Mouse (Mus musculus): ENCODE data around the gene Icam4. TPM values are rescaled to one million over a fixed set of nuclear protein-coding genes. Genes with fewer than 3 reads are reported as not detected.
"Not testable (repeated sequence)": the region's sequence is repeated elsewhere in the genome, so short reads cannot be mapped to it uniquely, and the experiment has no call there.

The Icam4 gene
- total RNA-seq, 4 experiments from 2014 or later: 1.6 to 7.8 (median 5.4) TPM

DNA sequence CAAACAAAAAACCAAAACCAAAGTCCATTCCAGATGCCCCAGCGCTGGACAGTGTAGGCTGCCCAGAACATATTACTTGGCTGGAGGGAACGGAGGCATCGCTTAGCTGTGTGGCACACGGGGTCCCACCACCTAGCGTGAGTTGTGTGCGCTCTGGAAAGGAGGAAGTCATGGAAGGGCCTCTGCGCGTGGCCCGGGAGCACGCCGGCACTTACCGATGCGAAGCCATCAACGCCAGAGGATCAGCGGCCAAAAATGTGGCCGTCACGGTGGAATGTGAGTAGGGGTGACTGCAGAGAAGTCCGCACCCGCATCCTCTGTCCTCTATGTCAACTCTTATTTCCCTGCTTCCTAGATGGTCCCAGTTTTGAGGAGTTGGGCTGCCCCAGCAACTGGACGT, 7.0 kb downstream of the Icam4 start:
- no peak for DNase-seq

- no peak for DNase-seq
Observed at GRCm38 (mm10) chr9:21036666-21037065, 7.5 kb downstream of the Icam4 start.

DNA sequence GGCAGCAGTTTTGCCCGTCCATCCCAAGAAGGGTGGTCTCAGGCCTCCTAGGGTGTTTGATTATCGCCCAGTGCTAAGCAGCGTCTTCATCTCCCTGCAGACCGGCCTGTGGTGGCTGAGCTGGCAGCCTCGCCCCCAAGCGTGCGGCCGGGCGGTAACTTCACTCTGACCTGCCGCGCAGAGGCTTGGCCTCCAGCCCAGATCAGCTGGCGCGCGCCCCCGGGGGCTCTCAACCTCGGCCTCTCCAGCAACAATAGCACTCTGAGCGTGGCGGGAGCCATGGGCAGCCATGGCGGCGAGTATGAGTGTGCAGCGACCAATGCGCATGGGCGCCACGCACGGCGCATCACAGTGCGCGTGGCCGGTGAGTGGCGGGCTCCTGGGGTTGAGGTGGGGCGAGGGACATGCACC, 8.3 kb downstream of the Icam4 start:
- no peak for DNase-seq

GRCm38 (mm10) chr9:21039779-21040178, 10.6 kb downstream of the Icam4 start:
- no peak for DNase-seq

DNA sequence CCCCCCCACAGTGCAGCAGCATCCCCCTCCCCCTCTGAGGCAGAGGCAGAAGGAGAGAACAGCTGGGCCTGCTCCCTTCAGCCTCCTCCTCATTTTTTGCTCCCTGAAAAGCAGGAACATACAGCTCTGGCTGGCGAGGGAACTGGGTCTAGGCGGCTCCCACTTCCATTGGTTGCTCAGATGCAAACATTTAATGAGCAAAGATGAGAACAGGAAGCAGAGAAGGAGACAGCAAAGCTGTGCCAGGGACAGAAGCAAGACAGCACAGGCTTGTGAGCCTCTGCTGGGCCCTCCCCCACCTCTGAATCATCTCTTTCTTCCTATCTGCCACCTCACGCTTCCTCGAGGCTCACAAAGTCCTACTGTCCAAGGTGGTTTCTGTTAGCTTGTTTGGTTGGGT, 12.1 kb downstream of the Icam4 start:
- no peak for DNase-seq

GRCm38 (mm10) chr9:21043563-21043962, 14.4 kb downstream of the Icam4 start:
- DNase-seq: no peak

DNA sequence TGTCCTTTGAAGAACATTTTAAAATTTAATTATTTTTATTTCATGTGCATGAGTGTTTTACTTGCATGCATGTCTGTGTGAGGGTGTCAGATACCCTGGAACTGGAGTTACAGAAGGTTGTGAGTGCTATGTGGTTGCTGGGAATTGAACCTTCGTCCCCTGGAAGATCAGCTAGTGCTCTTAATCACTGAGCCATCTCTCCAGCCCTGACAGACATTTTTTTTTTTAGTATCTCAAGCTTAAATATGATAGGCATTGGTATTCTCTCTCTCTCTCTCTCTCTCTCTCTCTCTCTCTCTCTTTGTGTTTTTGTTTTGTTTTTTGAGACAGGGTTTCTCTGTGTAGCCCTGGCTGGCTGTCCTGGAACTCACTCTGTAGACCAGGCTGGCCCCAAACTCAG, 15.6 kb downstream of the Icam4 start:
- not testable (repeated sequence) for DNase-seq

GRCm38 (mm10) chr9:21045235-21045634, 16.1 kb downstream of the Icam4 start:
- DNase-seq: no peak

DNA sequence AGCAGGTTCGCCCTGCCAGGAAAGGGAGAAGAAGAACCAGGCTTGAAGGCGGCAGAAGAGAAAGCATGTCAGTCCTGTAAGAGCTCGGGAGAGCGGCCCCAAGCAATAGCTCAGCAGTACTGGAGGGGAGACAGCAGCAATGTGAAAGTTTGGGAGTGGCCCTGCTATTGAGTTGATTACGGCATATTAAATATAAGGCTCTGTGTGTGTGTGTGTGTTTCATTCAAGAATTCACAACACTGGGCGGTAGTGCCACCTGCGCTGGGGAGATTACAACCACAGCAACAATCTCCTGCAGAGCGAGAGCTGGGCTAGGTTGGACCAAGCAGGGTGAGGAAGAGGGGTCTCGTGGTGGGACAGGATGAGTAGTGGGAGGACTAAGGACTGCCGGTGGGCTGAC, 22.4 kb downstream of the Icam4 start:
- no peak for DNase-seq

DNA sequence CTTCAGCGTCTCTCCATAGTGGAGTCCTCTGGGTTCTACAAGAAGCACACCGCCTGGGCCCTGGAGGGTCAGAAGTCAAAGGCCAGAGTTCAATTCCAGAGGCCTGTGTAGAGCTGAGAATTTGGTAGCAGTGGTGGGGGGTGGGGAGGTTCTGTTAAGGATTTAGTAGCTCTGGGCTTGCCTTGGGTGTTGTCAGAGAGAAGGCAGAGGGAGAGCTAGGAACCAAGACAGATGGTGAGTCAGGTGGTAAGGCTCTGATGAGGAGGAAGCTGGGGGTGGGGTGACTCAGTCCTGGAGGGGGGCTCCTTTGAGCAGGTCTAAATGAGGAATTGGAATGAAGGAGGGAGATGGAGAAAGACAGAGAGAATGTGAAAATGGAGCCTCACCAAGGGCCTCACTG, 33.8 kb downstream of the Icam4 start:
- DNase-seq: no peak

GRCm38 (mm10) chr9:21067006-21067684, 38.0 kb downstream of the Icam4 start, which contains the start of gene Zglp1:
Gene Zglp1 (minus strand): TSS chr9:21067093.
- DNase-seq: no peak

- DNase-seq: no peak
Observed at GRCm38 (mm10) chr9:21072641-21073040, 43.5 kb downstream of the Icam4 start.

GRCm38 (mm10) chr9:21073044-21073840, 44.1 kb downstream of the Icam4 start, which contains the start of the genes Gm49373 and Fdx1l:
Gene Gm49373 (minus strand): TSS chr9:21073096.
Gene Fdx1l (minus strand): TSS chr9:21073614.
- peak; percentile 89 for DNase-seq

DNA sequence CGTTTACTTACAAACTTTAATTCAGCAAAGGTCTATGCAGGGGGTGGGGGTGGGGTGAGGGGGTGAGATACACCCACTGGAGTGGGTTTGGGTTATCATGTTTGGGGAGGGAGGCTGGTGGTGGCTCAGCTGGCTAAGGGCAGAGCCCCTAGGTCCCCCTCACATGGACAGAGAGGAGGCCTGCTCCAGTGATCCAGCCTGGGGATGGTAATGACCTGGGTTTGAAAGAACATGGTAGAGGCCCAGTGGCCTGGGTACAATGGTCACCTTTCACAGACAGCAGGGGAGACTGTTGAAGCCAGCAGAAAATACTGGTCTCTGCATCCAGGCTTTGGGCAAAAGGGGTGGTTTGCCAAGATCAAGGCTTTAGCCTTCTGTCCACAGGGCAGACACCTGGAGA, 45.0 kb downstream of the Icam4 start:
- no peak for DNase-seq

DNA sequence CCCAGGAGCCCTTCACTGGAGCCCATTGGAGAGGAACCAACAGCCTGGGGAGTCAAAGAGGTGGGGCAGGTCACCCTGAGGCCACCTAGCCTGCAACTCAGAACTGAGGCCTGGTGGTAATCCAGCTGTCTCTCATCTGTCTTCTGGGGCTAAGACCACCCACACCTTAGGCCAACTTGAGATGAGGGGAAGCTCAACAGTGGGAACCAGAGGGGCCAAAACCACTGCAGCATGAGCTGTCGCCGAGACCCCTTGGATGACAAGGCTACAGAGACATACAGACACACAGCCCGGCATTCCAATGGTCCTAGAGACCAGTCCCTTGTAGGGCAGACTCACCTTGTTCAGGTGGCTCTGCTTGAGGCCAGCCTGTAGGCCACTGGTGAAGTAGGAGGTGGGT, 46.5 kb downstream of the Icam4 start:
- no peak for DNase-seq

Small RNA genes within 50 kb of the gene (microRNA-seq; reads per million reads assigned to microRNA genes)
- gene Mir1900 (0 reads per million in 2 experiments), gene Mir7082 (0.35 to 0.50 reads per million in 2 experiments)

Other genes starting within 250 kb of the Icam4 start
- gene Col5a3, start 214.3 kb upstream of the Icam4 start, total RNA-seq (2022): 100 to 1,000 TPM in 3 of 4 experiments, 10 to 100 TPM in 1; 65.3 to 291 (median 201) TPM
- gene Rdh8, start 210.9 kb upstream of the Icam4 start, total RNA-seq (2022): not detected
- 10 to 100 TPM; 17.8 to 48.3 (median 32.4) TPM for gene A230050P20Rik, start 160.7 kb upstream of the Icam4 start, total RNA-seq (2022)
- gene Angptl6, start 149.6 kb upstream of the Icam4 start, total RNA-seq (2022): 1 to 10 TPM; 2.7 to 4.8 (median 3.2) TPM
- gene Ppan, start 141.2 kb upstream of the Icam4 start, total RNA-seq (2022): 10 to 100 TPM; 27.8 to 43.1 (median 35.8) TPM
- 100 to 1,000 TPM; 152 to 182 (median 170) TPM for gene Eif3g, start 130.8 kb upstream of the Icam4 start, total RNA-seq (2022)
- 10 to 100 TPM; 39.6 to 63.8 (median 47.8) TPM for gene Dnmt1, start 69.5 kb upstream of the Icam4 start, total RNA-seq (2022)
- gene S1pr2, start 52.6 kb upstream of the Icam4 start, total RNA-seq (2022): 10 to 100 TPM; 18.8 to 36.9 (median 26.6) TPM
- gene Mrpl4, start 26.6 kb upstream of the Icam4 start, total RNA-seq (2022): 100 to 1,000 TPM; 124 to 131 (median 129) TPM
- gene Icam1, start 13.4 kb upstream of the Icam4 start, total RNA-seq (2022): 10 to 100 TPM; 14.9 to 33.1 (median 22.2) TPM
- under 1 TPM; 0.23 to 0.94 (median 0.50) TPM for gene Icam5, start 2.7 kb downstream of the Icam4 start, total RNA-seq (2022)
- under 1 TPM in 1 of 4 experiments, not detected in 3; 0.70 TPM for gene Zglp1, start 37.7 kb downstream of the Icam4 start, total RNA-seq (2022)
- gene Gm49373, start 43.7 kb downstream of the Icam4 start, total RNA-seq (2022): under 1 TPM; 0.24 to 0.68 (median 0.42) TPM
- gene Fdx1l, start 44.2 kb downstream of the Icam4 start, total RNA-seq (2022): 10 to 100 TPM; 40.3 to 55.0 (median 45.6) TPM
- gene Gm38431, start 62.6 kb downstream of the Icam4 start, total RNA-seq (2022): 1 to 10 TPM in 3 of 4 experiments, under 1 TPM in 1; 0.49 to 3.2 (median 2.3) TPM
- 10 to 100 TPM; 43.9 to 78.6 (median 56.6) TPM for gene Raver1, start 62.6 kb downstream of the Icam4 start, total RNA-seq (2022)
- 10 to 100 TPM; 15.3 to 30.3 (median 23.0) TPM for gene Tyk2, start 101.9 kb downstream of the Icam4 start, total RNA-seq (2022)
- 100 to 1,000 TPM; 162 to 190 (median 174) TPM for gene Cdc37, start 120.6 kb downstream of the Icam4 start, total RNA-seq (2022)
- 10 to 100 TPM in 2 of 4 experiments, 1 to 10 TPM in 2; 5.7 to 13.4 (median 9.8) TPM for gene Pde4a, start 136.3 kb downstream of the Icam4 start, total RNA-seq (2022)
- gene Keap1, start 210.0 kb downstream of the Icam4 start, total RNA-seq (2022): 10 to 100 TPM; 50.7 to 62.6 (median 57.4) TPM
- under 1 TPM; 0.27 to 0.75 (median 0.46) TPM for gene S1pr5, start 219.1 kb downstream of the Icam4 start, total RNA-seq (2022)
- gene Atg4d, start 235.9 kb downstream of the Icam4 start, total RNA-seq (2022): 10 to 100 TPM; 38.7 to 47.3 (median 40.8) TPM

Data from adrenal gland, adult 8-10 months (tissue).